Mouse (Mus musculus) liver, embryonic 13.5 days (tissue): ENCODE data around the gene Cfap74. TPM values are rescaled to one million over a fixed set of nuclear protein-coding genes. Genes with fewer than 3 reads are reported as not detected.

ENCODE experiments used
- ATAC-seq: fragments of 200-750 bp; cut with Nextera tagmentation; 2 replicates; pipeline ENCODE4 v1.8.0; 2017; ENCODE audit warnings: low read depth, mild to moderate bottlenecking, moderate number of reproducible peaks, moderate library complexity
- DNase-seq: peaks from one replicate; pipeline ENCODE4 v3.0.0; 2022
- H3K27ac ChIP-seq: fragments of 300-500 bp; sonication (generic); 2 replicates; pipeline ENCODE4 v1.5.1; 2015; ENCODE audit warnings: moderate library complexity, mild to moderate bottlenecking, inconsistent platforms
- H3K27me3 ChIP-seq: fragments of 300-500 bp; sonication (generic); 2 replicates; pipeline ENCODE4 v1.6.1; 2015; ENCODE audit warnings: mild to moderate bottlenecking, inconsistent platforms
- H3K36me3 ChIP-seq: fragments of 300-500 bp; sonication (generic); 2 replicates; pipeline ENCODE4 v1.6.1; 2015; ENCODE audit warnings: mild to moderate bottlenecking, inconsistent platforms
- H3K4me1 ChIP-seq: fragments of 300-500 bp; sonication (generic); replicated peaks from 2 replicates; pipeline ENCODE4 v1.6.1; 2015; ENCODE audit warnings: inconsistent platforms
- H3K4me2 ChIP-seq: fragments of 300-500 bp; sonication (generic); 2 replicates; pipeline ENCODE4 v1.6.1; 2015; ENCODE audit warnings: inconsistent platforms, mild to moderate bottlenecking, moderate library complexity
- H3K4me3 ChIP-seq: fragments of 300-500 bp; sonication (generic); replicated peaks from 2 replicates; pipeline ENCODE4 v1.5.1; 2015; ENCODE audit warnings: mild to moderate bottlenecking, inconsistent platforms
- H3K9ac ChIP-seq: fragments of 300-500 bp; sonication (generic); 2 replicates; pipeline ENCODE4 v1.6.1; 2015; ENCODE audit warnings: mild to moderate bottlenecking, inconsistent platforms
- H3K9me3 ChIP-seq: fragments of 300-500 bp; sonication (generic); replicated peaks from 2 replicates; pipeline ENCODE4 v1.6.1; 2016; ENCODE audit warnings: inconsistent platforms
- WGBS: fragments of 180-500 bp; shearing (Covaris S2); methylation state at CpG from one replicate; pipeline ENCODE4 v1.1.7; 2015; ENCODE audit not compliant: insufficient replicate concordance; 5-methylcytosine and 5-hydroxymethylcytosine counted together
- polyA plus RNA-seq: library from polyadenylated mRNA; unstranded; fragments of >200 nt; fragmentation: Nextera tagmentation; extraction: Ambion mirVana; gene quantifications from 2 replicates; pipeline ENCODE4 v1.2.1, GENCODE M21; 2015

Cfap74 gene
- polyA plus RNA-seq, 1 experiment from 2014 or later, result 0.09 TPM

- Histone ChIP-seq H3K4me3 (no peak overlapping the region), H3K4me1 (no peaks in the 10 kb centered on the region), H3K27ac (no peak overlapping the region), H3K36me3 (no peaks in the 10 kb centered on the region), H3K9ac (no peak overlapping the region), H3K4me2 (no peak overlapping the region), H3K9me3 (no peaks in the 10 kb centered on the region), H3K27me3 (no peaks in the 10 kb centered on the region)
- WGBS, result 56% methylated on average over 5 of the region's 5 CpGs
- DNase-seq (no peak), ATAC-seq (no peak)
These were observed 25.0 kb downstream of the Cfap74 start for GRCm38 (mm10) chr4:155433993-155434392.

GRCm38 (mm10) chr4:155442808-155443207, 33.8 kb downstream of the Cfap74 start:
- ATAC-seq, result no peak
- no peaks in the 10 kb centered on the region for H3K36me3 ChIP-seq
- H3K27ac ChIP-seq, result no peak overlapping the region
- H3K4me2 ChIP-seq, result no peak overlapping the region
- 53% methylated on average over 3 of the region's 3 CpGs for WGBS
- no peaks in the 10 kb centered on the region for H3K4me1 ChIP-seq
- no peaks in the 10 kb centered on the region; the same call in 1 of the 2 replicates for H3K27me3 ChIP-seq
- H3K9me3 ChIP-seq, result no peaks in the 10 kb centered on the region
- no peak for DNase-seq
- H3K4me3 ChIP-seq, result no peak overlapping the region
- H3K9ac ChIP-seq, result no peak overlapping the region

- DNase-seq, result no peak
These were observed 42.6 kb downstream of the Cfap74 start for GRCm38 (mm10) chr4:155451597-155451996.

GRCm38 (mm10) chr4:155458575-155458974, 49.6 kb downstream of the Cfap74 start:
- WGBS, result 52% methylated on average over 5 of the region's 5 CpGs
- H3K9ac ChIP-seq, result no peak overlapping the region
- H3K4me2 ChIP-seq, result no peak overlapping the region
- H3K27ac ChIP-seq, result no peak overlapping the region
- ATAC-seq (no peak), DNase-seq (no peak)
- no peaks in the 10 kb centered on the region for H3K9me3 ChIP-seq
- no peaks in the 10 kb centered on the region for H3K36me3 ChIP-seq
- no peak overlapping the region for H3K4me3 ChIP-seq
- 0 out of 2 replicates have a peak, but pooled peaks cover 5% of the 10 kb centered on the region for H3K27me3 ChIP-seq
- H3K4me1 ChIP-seq, result no peaks in the 10 kb centered on the region

More at GRCm38 (mm10) chr4:155451597-155451996, 42.6 kb downstream of the Cfap74 start:
- WGBS, result 49% methylated on average over 10 of the region's 10 CpGs
- no peak for ATAC-seq
- Histone ChIP-seq H3K4me3 (no peak overlapping the region), H3K9ac (no peak overlapping the region), H3K4me1 (no peaks in the 10 kb centered on the region), H3K27me3 (no peaks in the 10 kb centered on the region), H3K27ac (no peak overlapping the region), H3K9me3 (no peaks in the 10 kb centered on the region), H3K36me3 (no peaks in the 10 kb centered on the region), H3K4me2 (no peak overlapping the region)

GRCm38 (mm10) chr4:155463050-155463449, 54.1 kb downstream of the Cfap74 start:
- WGBS, result 62% methylated on average over 13 of the region's 13 CpGs
- H3K27ac ChIP-seq, result no peak overlapping the region
- no peaks in the 10 kb centered on the region for H3K4me1 ChIP-seq
- H3K9me3 ChIP-seq, result no peaks in the 10 kb centered on the region
- no peak for DNase-seq
- H3K27me3 ChIP-seq, result peaks cover 11% of the 10 kb centered on the region; the same call in 1 of the 2 replicates
- no peaks in the 10 kb centered on the region for H3K36me3 ChIP-seq
- H3K4me3 ChIP-seq, result no peak overlapping the region
- no peak for ATAC-seq
- no peak overlapping the region for H3K4me2 ChIP-seq
- H3K9ac ChIP-seq, result no peak overlapping the region

GRCm38 (mm10) chr4:155463611-155464010, 54.6 kb downstream of the Cfap74 start:
- H3K4me1 ChIP-seq, result peaks cover under 1% of the 10 kb centered on the region; the same call in 1 of the 2 replicates
- no peak overlapping the region for H3K27ac ChIP-seq
- WGBS, result 75% methylated on average over 6 of the region's 6 CpGs
- H3K27me3 ChIP-seq, result peaks cover 16% of the 10 kb centered on the region; the same call in 1 of the 2 replicates
- H3K9me3 ChIP-seq, result no peaks in the 10 kb centered on the region
- H3K9ac ChIP-seq, result no peak overlapping the region
- ATAC-seq (no peak), DNase-seq (no peak)
- no peak overlapping the region for H3K4me2 ChIP-seq
- no peak overlapping the region for H3K4me3 ChIP-seq
- H3K36me3 ChIP-seq, result no peaks in the 10 kb centered on the region

GRCm38 (mm10) chr4:155464061-155464460, 55.1 kb downstream of the Cfap74 start:
- DNase-seq (no peak), ATAC-seq (no peak)
- Histone ChIP-seq H3K36me3 (no peaks in the 10 kb centered on the region), H3K27ac (no peak overlapping the region), H3K9ac (no peak overlapping the region), H3K27me3 (peaks cover 19% of the 10 kb centered on the region; the same call in 1 of the 2 replicates), H3K4me2 (no peak overlapping the region), H3K9me3 (no peaks in the 10 kb centered on the region), H3K4me3 (no peak overlapping the region), H3K4me1 (peaks cover 5% of the 10 kb centered on the region)
- WGBS, result 84% methylated on average over 4 of the region's 4 CpGs

GRCm38 (mm10) chr4:155465607-155466006, 56.6 kb downstream of the Cfap74 start:
- Histone ChIP-seq H3K9ac (no peak overlapping the region), H3K36me3 (no peaks in the 10 kb centered on the region), H3K9me3 (no peaks in the 10 kb centered on the region), H3K27me3 (peaks cover 34% of the 10 kb centered on the region), H3K4me3 (no peak overlapping the region), H3K4me1 (peaks cover 10% of the 10 kb centered on the region), H3K4me2 (no peak overlapping the region), H3K27ac (no peak overlapping the region)
- 47% methylated on average over 6 of the region's 6 CpGs for WGBS
- ATAC-seq, result no peak
- no peak for DNase-seq

- Histone ChIP-seq H3K4me2 (no peak overlapping the region), H3K27me3 (peaks cover 37% of the 10 kb centered on the region), H3K4me3 (no peak overlapping the region), H3K9me3 (no peaks in the 10 kb centered on the region), H3K4me1 (peaks cover 10% of the 10 kb centered on the region), H3K9ac (no peak overlapping the region), H3K36me3 (no peaks in the 10 kb centered on the region), H3K27ac (no peak overlapping the region)
- 66% methylated on average over 5 of the region's 5 CpGs for WGBS
- ATAC-seq (no peak), DNase-seq (no peak)
These were observed 57.1 kb downstream of the Cfap74 start for GRCm38 (mm10) chr4:155466080-155466479.

- Histone ChIP-seq H3K9ac (no peak overlapping the region), H3K27ac (no peak overlapping the region), H3K9me3 (no peaks in the 10 kb centered on the region), H3K4me1 (peaks cover 10% of the 10 kb centered on the region), H3K27me3 (peaks cover 39% of the 10 kb centered on the region), H3K4me2 (no peak overlapping the region), H3K36me3 (no peaks in the 10 kb centered on the region), H3K4me3 (no peak overlapping the region)
- no peak for DNase-seq
- no peak for ATAC-seq
- 52% methylated on average over 13 of the region's 13 CpGs for WGBS
These were observed 58.4 kb downstream of the Cfap74 start for GRCm38 (mm10) chr4:155467237-155468010.

- DNase-seq (peak; percentile 43), ATAC-seq (peak; percentile 59)
- Histone ChIP-seq H3K27ac (no peak within 1 kb of the TSS), H3K4me2 (peak within 1 kb of the TSS; percentile 73), H3K4me1 (peaks cover 10% of the 10 kb centered on the region), H3K36me3 (no peaks in the 10 kb centered on the region), H3K9ac (peak within 1 kb of the TSS; percentile 46), H3K27me3 (peaks cover 42% of the 10 kb centered on the region), H3K4me3 (peak within 1 kb of the TSS; percentile 54), H3K9me3 (no peaks in the 10 kb centered on the region)
- 8% methylated on average over 21 of the region's 21 CpGs for WGBS
These were observed 60.0 kb downstream of the Cfap74 start, which contains the start of gene Tmem52 for GRCm38 (mm10) chr4:155468952-155469351. TSS of gene Tmem52 (plus strand) at chr4:155469114.
